Mouse (Mus musculus) G1E (cell line): Measurements from ENCODE around the gene Ap2a1. TPM values are rescaled to one million over a fixed set of nuclear protein-coding genes. Genes with fewer than 3 reads are reported as not detected.

Experiments used
- ATAC-seq: 2 replicates; pipeline ENCODE4 v1.8.0; 2016; ENCODE audit warnings: mild to moderate bottlenecking; ENCODE audit not compliant: insufficient number of reproducible peaks, poor library complexity, low FRiP score, severe bottlenecking; ENCODE audit errors: extremely low read depth
- DNase-seq: peaks from one replicate; pipeline ENCODE4 v3.0.0; 2012; ENCODE audit warnings: low spot score
- H3K27me3 ChIP-seq: 2 replicates; pipeline ENCODE4 v1.6.1; 2012; ENCODE audit warnings: mild to moderate bottlenecking, low read length, inconsistent platforms; ENCODE audit not compliant: insufficient read depth
- H3K36me3 ChIP-seq: replicated peaks from 2 replicates; pipeline ENCODE3; 2012; ENCODE audit warnings: mild to moderate bottlenecking, inconsistent platforms
- H3K4me1 ChIP-seq: 2 replicates; pipeline ENCODE4 v1.6.1; 2012; ENCODE audit warnings: low read depth, low read length, inconsistent platforms, mixed read lengths; ENCODE audit not compliant: insufficient read depth
- H3K4me3 ChIP-seq: 2 replicates; pipeline ENCODE4 v1.5.1; 2012; ENCODE audit warnings: low read depth, mild to moderate bottlenecking, inconsistent platforms, low read length, moderate library complexity, mixed read lengths
- H3K9me3 ChIP-seq: replicated peaks from 2 replicates; pipeline ENCODE4 v1.6.1; 2012; ENCODE audit warnings: inconsistent platforms
- CTCF ChIP-seq: IDR thresholded peaks from 2 replicates; pipeline ENCODE4 v1.5.1; 2012; ENCODE audit warnings: low read depth, low read length, inconsistent platforms, mixed read lengths
- GATA1 ChIP-seq: IDR thresholded peaks from 2 replicates; pipeline ENCODE4 v1.6.1; 2012; ENCODE audit warnings: borderline replicate concordance, low read length, inconsistent platforms, mixed read lengths
- GATA2 ChIP-seq: IDR thresholded peaks from 2 replicates; pipeline ENCODE4 v1.6.1; 2012; ENCODE audit warnings: low read depth, low read length, inconsistent platforms, borderline replicate concordance
- POLR2AphosphoS5 ChIP-seq: IDR thresholded peaks from 2 replicates; pipeline ENCODE4 v1.6.1; 2012; ENCODE audit warnings: low read depth, low read length, inconsistent platforms; ENCODE audit not compliant: insufficient replicate concordance
- TAL1 ChIP-seq: conservative IDR thresholded peaks from 2 replicates; pipeline ENCODE4 v1.6.1; 2012; ENCODE audit warnings: low read depth, low read length, inconsistent platforms, mixed read lengths
- polyA plus RNA-seq: library from polyadenylated mRNA; stranded (reverse); fragments of >175 nt; gene quantifications from 2 replicates; pipeline ENCODE4 v1.2.3, GENCODE M21; 2012
- total RNA-seq, 2 experiments: library from RNA; stranded (forward) in 1 of 2; stranded (reverse) in 1 of 2; fragments of 200-1000 nt in 1 of 2; fragments of >200 nt in 1 of 2; fragmentation: Nextera tagmentation in 1 of 2; gene quantifications; 2 replicates each; pipeline ENCODE4 v1.2.3; 2014 to 2017

Ap2a1 gene
- total and polyA plus RNA-seq, 3 experiments, result 19.8 to 98.8 (median 98.0) TPM

- no peaks in the 10 kb centered on the region for H3K27me3 ChIP-seq
- peaks cover 96% of the 10 kb centered on the region for H3K36me3 ChIP-seq
- H3K9me3 ChIP-seq, result no peaks in the 10 kb centered on the region
- peaks cover 7% of the 10 kb centered on the region for H3K4me1 ChIP-seq
- TF ChIP-seq GATA1, result no peak
- TF ChIP-seq CTCF, result no peak
- no peak for TF ChIP-seq POLR2AphosphoS5
- TF ChIP-seq TAL1, result no peak
- TF ChIP-seq GATA2, result no peak
- no peak for DNase-seq
- no peak overlapping the region for H3K4me3 ChIP-seq
- ATAC-seq, result no peak
Observed at GRCm38 (mm10) chr7:44916191-44916590, 13.1 kb downstream of the Ap2a1 start.

GRCm38 (mm10) chr7:44915314-44915713, 14.0 kb downstream of the Ap2a1 start:
- peaks cover 96% of the 10 kb centered on the region for H3K36me3 ChIP-seq
- no peak for DNase-seq
- TF ChIP-seq GATA2 (no peak), TAL1 (no peak), CTCF (no peak), POLR2AphosphoS5 (no peak), GATA1 (no peak)
- peaks cover 7% of the 10 kb centered on the region for H3K4me1 ChIP-seq
- H3K4me3 ChIP-seq, result no peak overlapping the region
- ATAC-seq, result no peak
- H3K9me3 ChIP-seq, result no peaks in the 10 kb centered on the region
- no peaks in the 10 kb centered on the region for H3K27me3 ChIP-seq

GRCm38 (mm10) chr7:44914396-44914795, 14.9 kb downstream of the Ap2a1 start:
- DNase-seq (no peak), ATAC-seq (no peak)
- no peaks in the 10 kb centered on the region for H3K9me3 ChIP-seq
- no peaks in the 10 kb centered on the region for H3K27me3 ChIP-seq
- H3K36me3 ChIP-seq, result peaks cover 98% of the 10 kb centered on the region
- H3K4me3 ChIP-seq, result no peak overlapping the region
- peaks cover 7% of the 10 kb centered on the region for H3K4me1 ChIP-seq
- TF ChIP-seq POLR2AphosphoS5 (no peak), TAL1 (no peak), GATA2 (no peak), GATA1 (no peak), CTCF (no peak)

GRCm38 (mm10) chr7:44908706-44909476, 20.4 kb downstream of the Ap2a1 start:
- no peaks in the 10 kb centered on the region for H3K27me3 ChIP-seq
- ATAC-seq (no peak), DNase-seq (no peak)

GRCm38 (mm10) chr7:44905430-44905829, 23.9 kb downstream of the Ap2a1 start:
- no peak for ATAC-seq
- H3K4me3 ChIP-seq, result no peak overlapping the region
- H3K27me3 ChIP-seq, result no peaks in the 10 kb centered on the region
- peaks cover 30% of the 10 kb centered on the region for H3K4me1 ChIP-seq
- DNase-seq, result no peak
- H3K36me3 ChIP-seq, result peaks cover 100% of the 10 kb centered on the region
- H3K9me3 ChIP-seq, result no peaks in the 10 kb centered on the region
- TF ChIP-seq GATA1 (no peak), POLR2AphosphoS5 (no peak), CTCF (no peak), TAL1 (no peak), GATA2 (no peak)

More at GRCm38 (mm10) chr7:44908706-44909476, 20.4 kb downstream of the Ap2a1 start:
- no peak for TF ChIP-seq TAL1
- Histone ChIP-seq H3K9me3 (no peaks in the 10 kb centered on the region), H3K4me3 (no peak overlapping the region), H3K4me1 (peaks cover 10% of the 10 kb centered on the region; the same call in 1 of the 2 replicates), H3K36me3 (peaks cover 99% of the 10 kb centered on the region)

GRCm38 (mm10) chr7:44901230-44901722, 28.0 kb downstream of the Ap2a1 start:
- no peak for ATAC-seq
- Histone ChIP-seq H3K4me3 (no peak overlapping the region), H3K9me3 (no peaks in the 10 kb centered on the region), H3K4me1 (peaks cover 70% of the 10 kb centered on the region), H3K27me3 (no peaks in the 10 kb centered on the region), H3K36me3 (peaks cover 94% of the 10 kb centered on the region)
- DNase-seq, result no peak
- no peak for TF ChIP-seq TAL1
- TF ChIP-seq CTCF, result no peak
- TF ChIP-seq POLR2AphosphoS5, result no peak
- TF ChIP-seq GATA1, result no peak
- no peak for TF ChIP-seq GATA2
